Mouse (Mus musculus) urinary bladder, postnatal 36 days (tissue): ENCODE data around the gene Polr2b.

ENCODE experiments used
- DNase-seq, 2 experiments: peaks; one replicate each; pipeline ENCODE4 v3.0.0; 2022; ENCODE audit warnings: low spot score in 2 of 2, mixed read lengths in 1 of 2

The Polr2b gene

GRCm38 (mm10) chr5:77292803-77293522 lies 17.0 kb upstream of the Polr2b start:
- DNase-seq: no peak

- DNase-seq: no peak
Observed at GRCm38 (mm10) chr5:77299486-77299885, 10.5 kb upstream of the Polr2b start.

- no peak for DNase-seq
Observed at GRCm38 (mm10) chr5:77301296-77301903, 8.5 kb upstream of the Polr2b start.

GRCm38 (mm10) chr5:77307821-77308553 lies 2.0 kb upstream of the Polr2b start:
- DNase-seq: no peak

- DNase-seq: peak in 1 of 2 experiments; percentile 4
Observed at GRCm38 (mm10) chr5:77309051-77309906, 668 bp upstream of the Polr2b start.

GRCm38 (mm10) chr5:77314206-77314605 lies 4.3 kb downstream of the Polr2b start:
- DNase-seq: no peak

GRCm38 (mm10) chr5:77314986-77315385 lies 5.0 kb downstream of the Polr2b start:
- DNase-seq: no peak

- no peak for DNase-seq
Observed at GRCm38 (mm10) chr5:77324936-77325335, 15.0 kb downstream of the Polr2b start.

GRCm38 (mm10) chr5:77330154-77330553 lies 20.2 kb downstream of the Polr2b start:
- DNase-seq: no peak

GRCm38 (mm10) chr5:77340033-77340432 lies 30.1 kb downstream of the Polr2b start:
- no peak for DNase-seq

GRCm38 (mm10) chr5:77348901-77349300 lies 39.0 kb downstream of the Polr2b start:
- no peak for DNase-seq

GRCm38 (mm10) chr5:77349971-77350658 lies 40.2 kb downstream of the Polr2b start:
- DNase-seq: no peak

GRCm38 (mm10) chr5:77351691-77352090 lies 41.7 kb downstream of the Polr2b start:
- DNase-seq: no peak

- DNase-seq: peak; percentile 87 to 89
Observed at GRCm38 (mm10) chr5:77354361-77354787, 44.4 kb downstream of the Polr2b start.

GRCm38 (mm10) chr5:77355307-77356265 lies 45.6 kb downstream of the Polr2b start:
- DNase-seq: no peak

GRCm38 (mm10) chr5:77357405-77358149 lies 47.6 kb downstream of the Polr2b start:
- DNase-seq: peak; percentile 71 to 72

GRCm38 (mm10) chr5:77358347-77358746 lies 48.4 kb downstream of the Polr2b start:
- DNase-seq: peak; percentile 43 to 54

GRCm38 (mm10) chr5:77359971-77360370 lies 50.0 kb downstream of the Polr2b start:
- DNase-seq: no peak

GRCm38 (mm10) chr5:77361006-77361405 lies 51.1 kb downstream of the Polr2b start:
- DNase-seq: no peak
